Mouse (Mus musculus) testis, postnatal 14 days (tissue): ENCODE measurements around the gene Polr1e.
A peak's percentile ranks its signal among the peaks of the same experiment; 100 is the strongest.
"Not testable (repeated sequence)": the region's sequence is repeated elsewhere in the genome, so short reads cannot be mapped to it uniquely, and the experiment has no call there.

ENCODE experiments used
- DNase-seq: peaks from one replicate; pipeline ENCODE4 v3.0.0; 2021; ENCODE audit warnings: low spot score

Gene Polr1e

DNA sequence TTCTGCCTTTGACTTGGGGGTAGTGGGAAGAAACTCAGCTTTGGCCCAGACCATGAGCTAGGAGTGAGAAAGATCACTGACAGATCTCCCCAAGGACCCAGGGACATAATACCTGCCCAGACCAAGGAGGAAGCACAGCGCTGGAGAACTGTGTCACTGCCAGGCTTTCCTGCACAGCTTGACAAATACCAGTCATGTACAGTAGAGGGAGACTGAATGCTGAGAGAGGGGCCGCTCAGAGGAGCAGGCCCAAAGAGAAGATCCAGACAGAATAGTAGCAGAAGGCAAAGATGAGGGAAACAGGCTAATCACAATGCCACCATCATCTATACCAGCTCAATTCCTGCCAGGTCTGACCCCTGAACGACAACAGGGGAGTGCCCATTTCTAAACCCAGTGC is 36.5 kb downstream of the Polr1e start:
- no peak for DNase-seq

DNA sequence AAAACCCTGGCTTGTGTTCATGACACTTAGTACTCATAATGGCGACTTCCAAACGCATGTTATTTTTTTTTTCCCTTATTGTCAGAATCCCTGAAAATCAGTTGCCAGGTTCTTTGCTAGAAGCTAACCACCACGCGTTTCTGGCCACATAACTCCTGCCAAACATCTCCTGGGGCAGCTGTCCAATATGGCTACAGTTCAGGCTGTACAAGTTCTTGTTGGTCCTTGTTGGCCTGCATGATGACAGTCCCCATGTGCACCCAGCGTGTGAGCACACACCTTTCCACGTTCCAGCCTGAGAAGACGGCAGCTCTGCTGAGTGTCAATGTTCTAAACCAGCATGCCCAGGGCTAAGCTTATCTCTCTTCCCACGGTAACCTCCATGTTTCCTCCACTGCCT is 37.1 kb downstream of the Polr1e start:
- no peak for DNase-seq

DNA sequence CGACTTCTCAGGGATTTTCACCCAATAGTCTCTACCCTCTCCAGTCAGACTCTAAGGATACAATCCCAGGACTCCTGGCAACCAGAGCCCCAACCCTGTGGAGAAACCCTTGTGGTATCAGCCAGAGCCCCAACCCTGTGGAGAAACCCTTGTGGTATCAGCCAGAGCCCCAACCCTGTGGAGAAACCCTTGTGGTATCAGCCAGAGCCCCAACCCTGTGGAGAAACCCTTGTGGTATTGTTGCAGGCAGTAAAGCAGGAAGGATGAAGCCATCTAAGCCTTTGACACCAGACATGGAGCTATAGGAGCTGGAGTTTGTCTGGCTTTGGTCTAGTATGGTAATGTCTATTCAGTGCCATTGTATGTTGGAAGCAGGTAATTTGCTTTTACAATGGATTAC is 45.5 kb downstream of the Polr1e start:
- DNase-seq = not testable (repeated sequence)

DNA sequence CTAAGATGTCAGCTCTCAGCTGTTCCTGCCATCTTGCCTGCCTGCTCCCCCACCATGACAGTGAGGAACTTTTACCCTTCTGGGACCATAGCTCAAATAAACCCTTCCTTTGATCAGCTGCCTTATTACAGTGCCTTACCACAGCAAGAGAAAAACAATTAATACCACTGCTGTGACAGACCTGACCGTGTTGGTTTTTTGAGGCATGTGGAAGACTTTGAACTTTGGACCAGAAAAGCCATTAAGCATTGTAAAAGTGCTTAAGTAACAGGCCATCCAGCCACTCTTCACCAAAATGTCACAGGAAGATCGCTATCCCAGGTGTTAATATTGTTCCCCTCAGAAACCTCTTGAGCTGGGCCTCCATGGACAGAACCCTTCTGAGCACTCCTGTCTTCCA is 46.2 kb downstream of the Polr1e start:
- DNase-seq = no peak

DNA sequence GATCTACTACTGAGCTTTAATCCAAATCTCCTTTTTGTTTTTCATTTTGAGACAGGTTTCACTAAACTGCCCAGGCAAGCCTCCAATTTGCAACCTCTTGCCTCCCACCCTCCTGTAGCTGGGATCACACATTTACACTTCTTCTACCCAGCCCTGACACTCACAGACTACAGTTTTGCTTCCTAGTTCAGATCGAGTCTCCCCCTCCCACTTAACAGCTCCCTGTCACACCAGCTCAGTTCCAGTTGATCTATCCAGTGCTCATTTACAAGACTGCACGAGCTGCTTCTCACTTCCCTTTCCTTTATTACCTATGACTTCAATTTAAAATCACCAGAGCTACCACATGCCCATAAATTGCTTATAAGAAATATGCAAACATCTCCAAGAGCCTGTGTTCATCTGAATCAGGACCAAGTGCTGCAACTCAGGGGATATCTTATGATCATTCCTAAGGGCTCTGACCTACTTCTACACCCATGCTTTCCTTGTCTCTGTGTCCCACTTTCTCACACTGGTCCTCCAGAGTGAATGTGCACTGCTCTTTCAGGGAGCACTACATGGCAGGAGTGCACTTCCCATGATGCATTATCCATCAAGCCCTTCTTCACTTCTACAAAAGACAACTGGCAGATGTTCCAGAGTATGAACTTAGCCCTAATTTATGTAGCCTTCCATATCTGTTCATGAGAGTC is 47.8 kb downstream of the Polr1e start:
- no peak for DNase-seq

DNA sequence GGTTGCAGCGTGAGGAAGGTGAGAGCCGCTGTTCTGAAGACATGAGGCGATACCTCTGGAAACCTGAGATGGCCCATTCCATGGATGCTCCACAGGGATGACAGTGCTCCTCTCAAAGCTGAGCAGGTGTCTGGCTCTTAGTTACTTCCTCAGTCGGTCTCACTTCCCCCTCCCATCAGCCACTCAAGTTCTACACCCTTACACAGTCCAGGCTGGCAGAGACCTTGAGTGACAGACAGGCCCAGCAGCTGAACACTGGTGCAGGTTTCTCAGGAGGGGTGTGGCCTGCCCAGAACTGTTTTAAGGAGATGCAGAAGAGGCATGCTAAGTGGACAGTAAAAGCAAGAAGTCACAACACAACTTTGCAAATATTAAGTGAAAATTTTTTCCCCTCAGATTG is 49.4 kb downstream of the Polr1e start:
- DNase-seq = no peak

DNA sequence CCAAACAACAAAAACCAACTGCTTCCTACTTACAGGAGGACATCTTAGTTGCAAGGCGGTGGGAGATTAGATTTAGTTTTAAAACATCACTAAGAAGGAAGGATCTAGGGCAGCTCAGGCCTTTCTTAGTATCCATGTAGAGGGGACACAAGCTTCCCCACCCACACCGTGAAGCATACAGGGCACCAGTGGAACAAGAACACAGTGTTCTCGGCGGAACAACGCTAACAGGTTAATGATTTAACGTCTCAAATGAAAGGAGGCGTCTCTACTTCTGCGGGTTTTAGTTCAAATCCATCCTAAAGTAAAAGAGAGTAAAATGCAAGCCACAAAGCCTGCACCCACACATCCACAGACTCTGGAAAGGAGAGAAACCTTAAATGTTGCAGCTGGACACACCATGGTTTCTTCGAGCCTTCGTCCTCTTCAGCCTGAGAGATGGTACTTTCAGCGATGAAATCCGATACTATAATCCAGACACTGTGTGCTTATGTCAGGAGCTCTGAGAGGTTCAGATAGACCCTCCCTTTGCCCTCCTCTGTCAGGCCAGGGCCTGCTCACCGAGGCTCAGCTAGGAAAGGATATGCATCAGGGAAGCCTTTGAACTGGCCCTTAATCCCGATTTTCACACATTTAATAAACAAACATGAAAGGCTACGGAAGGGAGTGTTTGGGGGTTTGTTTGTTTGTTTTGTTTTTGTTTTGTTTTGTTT is 54.0 kb downstream of the Polr1e start:
- no peak for DNase-seq

DNA sequence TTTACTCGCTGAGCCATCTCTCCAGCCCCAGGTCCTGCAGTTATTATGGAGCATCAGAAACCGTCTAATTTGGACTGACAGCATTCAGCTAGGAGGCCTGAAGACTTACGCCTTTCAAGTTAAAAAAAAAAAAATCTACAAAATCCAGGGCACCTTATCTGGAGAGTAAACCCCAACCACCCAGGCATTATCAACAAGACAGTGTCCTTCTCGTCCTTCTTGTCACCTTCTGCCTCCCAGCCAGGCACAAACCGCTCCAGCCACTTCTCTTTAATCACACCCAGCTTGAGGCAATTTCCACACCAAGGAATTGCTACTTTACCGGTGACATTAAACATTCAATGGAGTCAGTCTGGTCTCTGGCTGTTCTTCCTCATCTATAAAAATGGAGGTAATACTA is 55.2 kb downstream of the Polr1e start:
- no peak for DNase-seq

DNA sequence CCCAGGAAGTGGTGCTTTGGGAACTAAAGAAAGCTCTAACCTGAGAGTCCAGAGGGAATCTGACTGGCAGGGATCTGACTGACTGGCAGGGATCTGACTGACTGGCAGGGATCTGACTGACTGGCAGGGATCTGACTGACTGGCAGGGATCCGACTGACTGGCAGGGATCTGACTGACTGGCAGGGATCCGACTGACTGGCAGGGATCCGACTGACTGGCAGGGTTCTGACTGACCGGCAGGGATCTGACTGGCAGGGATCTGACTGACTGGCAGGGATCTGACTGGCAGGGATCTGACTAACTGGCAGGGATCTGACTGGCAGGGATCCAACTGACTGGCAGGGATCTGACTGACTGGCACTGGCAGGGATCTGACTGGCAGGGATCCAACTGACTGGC is 62.7 kb downstream of the Polr1e start:
- DNase-seq = not testable (repeated sequence)

DNA sequence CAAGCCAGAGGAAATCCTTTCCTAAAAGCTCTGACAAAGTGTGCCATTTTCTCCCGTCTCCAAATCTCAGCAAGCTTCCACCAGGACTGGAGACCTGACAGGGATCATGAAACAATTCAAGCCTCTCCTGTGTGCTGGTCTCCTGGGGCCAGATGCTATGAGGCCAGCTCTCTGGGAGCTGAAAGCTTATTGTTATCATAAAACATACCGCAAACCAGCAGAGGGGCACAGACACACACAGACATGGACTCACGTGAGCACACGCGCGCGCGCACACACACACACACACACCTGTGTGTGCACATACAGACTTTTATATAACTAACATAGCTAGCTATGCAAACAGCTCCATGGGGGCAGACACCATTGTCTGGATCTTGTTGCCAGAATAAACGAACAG is 64.6 kb downstream of the Polr1e start:
- no peak for DNase-seq

DNA sequence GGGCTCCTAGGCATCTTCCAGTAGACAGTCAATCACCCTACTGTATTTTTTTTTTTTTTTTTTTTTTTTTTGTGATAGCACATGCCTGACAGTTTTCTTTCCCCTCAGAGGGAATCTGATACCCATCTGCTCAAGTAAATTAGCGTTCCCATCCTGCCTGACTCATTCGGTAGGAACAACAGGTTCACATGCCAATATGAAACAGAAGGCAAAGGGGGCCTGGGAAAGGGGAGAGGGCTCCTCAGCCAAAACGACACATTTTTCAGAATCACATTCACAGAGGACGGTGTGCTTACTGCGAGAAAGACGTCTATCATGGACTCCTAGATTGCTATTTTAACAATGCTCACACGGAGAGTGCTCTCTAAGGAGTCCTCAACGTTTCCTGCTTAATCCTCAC is 65.1 kb downstream of the Polr1e start:
- DNase-seq = no peak

DNA sequence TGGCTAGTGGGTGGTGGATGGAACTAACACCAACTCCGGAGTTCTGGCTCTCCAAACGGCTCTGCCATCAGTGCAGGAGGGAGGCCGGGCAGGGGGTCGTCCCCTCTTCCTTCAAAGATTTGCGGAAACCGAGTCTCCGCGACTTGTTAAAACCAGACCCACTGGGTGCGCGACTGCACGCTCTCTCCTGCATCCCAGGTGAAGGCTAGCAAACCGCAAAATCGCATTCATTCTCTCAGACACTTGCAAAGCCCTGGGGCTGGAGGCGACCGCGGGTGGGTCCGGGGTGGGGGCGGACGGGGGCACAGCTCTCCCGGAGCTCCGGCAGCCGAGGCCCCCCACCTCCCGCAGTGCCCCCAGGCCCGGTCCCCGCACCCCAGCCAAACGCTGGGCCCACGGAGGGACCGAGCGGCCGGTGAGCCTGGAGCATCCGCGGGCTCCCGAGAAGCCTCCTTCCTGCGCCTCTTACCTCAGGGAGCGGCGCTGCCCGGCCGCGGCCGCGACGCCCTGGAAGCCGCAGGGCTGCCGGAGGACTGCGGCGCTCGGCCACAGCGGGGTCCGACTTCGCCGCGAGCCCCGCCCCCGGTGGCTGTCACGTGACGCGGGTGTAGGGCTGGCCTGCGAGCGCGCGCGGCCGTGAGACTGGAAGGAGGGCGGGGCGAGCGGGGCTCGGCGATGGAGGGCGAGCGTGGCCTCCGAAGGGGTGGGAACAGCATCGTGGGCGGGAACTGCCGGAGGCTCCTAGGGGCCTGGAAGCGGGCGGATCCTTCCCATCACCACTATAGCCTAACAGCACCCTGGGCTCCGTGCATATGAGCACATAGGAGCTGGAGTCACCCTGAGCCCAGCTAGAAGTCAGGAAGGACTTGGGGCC is 65.9 kb downstream of the Polr1e start, which contains the start of gene Fbxo10:
Gene Fbxo10, minus strand, starts transcription at position 584 of the 874 bp plus-strand sequence.
- DNase-seq = peak; percentile 92

DNA sequence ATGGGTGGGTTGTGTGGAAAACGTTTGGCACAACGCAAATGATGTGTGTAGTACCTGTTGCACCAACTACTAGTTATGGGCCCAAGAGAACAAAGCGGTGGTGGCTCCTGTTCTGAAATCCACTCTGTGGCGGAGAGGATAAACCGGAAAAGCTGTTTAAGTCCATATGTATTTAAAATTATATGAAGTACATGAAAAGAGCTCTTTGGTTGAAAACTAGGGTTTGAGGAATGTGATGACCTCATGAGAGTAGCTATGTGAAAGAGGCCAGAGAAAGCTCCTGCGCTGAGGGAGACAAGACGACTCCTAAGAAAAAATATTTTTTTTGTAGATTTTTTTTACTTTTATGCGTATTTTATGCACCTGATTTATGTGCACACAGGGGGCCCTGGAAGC is 66.5 kb downstream of the Polr1e start:
- DNase-seq = no peak
